Mouse (Mus musculus): ENCODE data around the gene Pcx. TPM values are rescaled to one million over a fixed set of nuclear protein-coding genes. Genes with fewer than 3 reads are reported as not detected.
"Not testable (repeated sequence)": the region's sequence is repeated elsewhere in the genome, so short reads cannot be mapped to it uniquely, and the experiment has no call there.

Pcx gene
- polyA plus RNA-seq, 1 experiment from 2014 or later, result 23.5 TPM

DNA sequence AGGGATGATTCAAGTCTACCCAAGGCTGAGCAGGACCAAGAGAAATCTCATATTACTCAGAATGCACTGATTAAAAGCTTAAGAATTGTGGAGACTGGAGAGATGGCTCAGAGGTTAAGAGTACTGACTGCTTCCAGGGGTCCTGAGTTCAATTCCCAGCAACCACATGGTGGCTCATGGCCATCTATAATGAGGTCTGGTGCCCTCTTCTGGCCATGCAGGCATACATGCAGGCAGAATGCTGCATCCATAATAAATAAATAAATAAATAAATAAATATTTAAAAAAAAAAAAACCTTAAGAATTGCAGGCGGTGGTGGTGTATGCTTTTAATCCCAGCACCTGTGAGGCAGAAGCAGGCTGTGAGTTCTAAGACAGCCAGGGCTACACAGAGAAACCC, 63.0 kb downstream of the Pcx start:
- Histone ChIP-seq H3K36me3 (no peaks in the 10 kb centered on the region), H3K4me3 (no peak overlapping the region), H3K4me1 (no peaks in the 10 kb centered on the region), H3K27me3 (replicated peaks) (no peaks in the 10 kb centered on the region), H3K9me3 (no peaks in the 10 kb centered on the region), H3K9ac (no peak overlapping the region), H3K4me2 (replicated peaks) (no peak overlapping the region), H3K27ac (no peak overlapping the region)
- no peak for ATAC-seq (ENCODE audit: low FRiP score, low read depth)
- 82% methylated on average over 1 of the region's 1 CpGs for WGBS

DNA sequence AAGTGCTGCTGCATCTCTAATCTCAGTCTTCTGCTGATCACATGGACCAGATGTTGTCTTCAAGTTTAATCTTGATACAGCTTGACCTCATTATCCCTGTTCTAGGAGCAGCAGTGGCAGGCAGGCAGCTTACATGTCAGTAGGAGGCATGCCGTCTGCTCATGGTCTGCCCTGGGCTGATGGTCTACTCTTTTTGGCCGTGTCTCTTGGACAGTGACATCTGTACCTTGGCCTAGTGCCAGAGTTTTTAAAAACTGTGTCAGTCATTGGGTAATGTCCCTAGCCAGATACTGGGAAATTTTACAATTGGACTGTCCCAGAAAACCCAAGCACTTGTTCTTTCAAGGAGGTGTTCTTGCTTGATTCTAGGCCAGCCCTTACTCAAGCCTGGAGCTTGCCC, 68.5 kb downstream of the Pcx start:
- 92% methylated on average over 2 of the region's 2 CpGs for WGBS
- Histone ChIP-seq H3K9ac (no peak overlapping the region), H3K27ac (no peak overlapping the region), H3K36me3 (no peaks in the 10 kb centered on the region), H3K4me1 (no peaks in the 10 kb centered on the region), H3K4me2 (replicated peaks) (no peak overlapping the region), H3K4me3 (no peak overlapping the region), H3K9me3 (no peaks in the 10 kb centered on the region), H3K27me3 (replicated peaks) (no peaks in the 10 kb centered on the region)
- no peak for ATAC-seq (ENCODE audit: low FRiP score, low read depth)

DNA sequence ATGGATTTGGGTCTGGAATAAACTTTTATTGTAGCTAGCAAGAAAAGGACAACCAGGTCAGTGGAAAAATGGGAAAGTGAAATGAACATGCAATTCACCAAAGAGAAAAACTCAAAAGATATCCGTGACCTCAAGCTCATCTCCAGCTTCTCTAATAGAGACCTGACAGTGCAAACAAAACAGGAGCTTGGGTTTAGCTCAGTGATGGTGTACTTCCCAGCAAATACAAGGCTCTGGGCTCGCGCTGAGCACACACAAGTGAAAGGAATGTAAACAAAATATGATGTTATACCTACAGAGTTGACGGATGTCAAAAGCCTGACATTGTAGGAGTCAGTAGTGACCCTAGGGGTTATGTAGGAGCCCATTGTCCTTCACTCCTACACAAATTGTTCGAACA, 69.0 kb downstream of the Pcx start:
- H3K4me1 ChIP-seq, result no peaks in the 10 kb centered on the region
- H3K27ac ChIP-seq, result no peak overlapping the region
- no peak overlapping the region for H3K4me3 ChIP-seq
- H3K9ac ChIP-seq, result no peak overlapping the region
- no peaks in the 10 kb centered on the region for H3K27me3 ChIP-seq (replicated peaks)
- H3K4me2 ChIP-seq (replicated peaks), result no peak overlapping the region
- no peaks in the 10 kb centered on the region for H3K9me3 ChIP-seq
- H3K36me3 ChIP-seq, result no peaks in the 10 kb centered on the region
- no peak for ATAC-seq (ENCODE audit: low FRiP score, low read depth)
- 90% methylated on average over 5 of the region's 5 CpGs for WGBS

DNA sequence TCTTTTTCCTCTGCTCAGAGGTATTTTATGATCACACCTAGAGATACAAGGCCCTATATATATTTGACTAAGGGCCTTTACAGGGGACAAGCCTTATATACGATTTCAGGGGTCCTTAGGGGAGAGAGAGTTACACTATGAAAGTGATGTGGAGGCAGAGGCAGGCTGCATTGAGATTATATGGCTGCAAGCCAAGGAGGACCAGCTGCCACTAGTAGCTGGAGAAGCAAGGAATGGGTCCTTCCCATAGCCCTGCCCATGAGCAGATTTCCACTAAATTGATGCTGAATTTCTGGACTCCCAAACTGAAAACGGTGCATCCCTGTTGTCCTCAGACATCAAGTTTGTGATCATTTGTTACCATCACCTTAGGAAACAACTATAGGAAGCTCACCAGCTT, 73.6 kb downstream of the Pcx start:
- H3K27ac ChIP-seq, result no peak overlapping the region
- whole genome bisulfite sequencing, result 85% methylated on average over 2 of the region's 2 CpGs
- no peak for ATAC-seq (ENCODE audit: low FRiP score, low read depth)
- H3K27me3 ChIP-seq (replicated peaks), result no peaks in the 10 kb centered on the region
- no peaks in the 10 kb centered on the region for H3K9me3 ChIP-seq
- H3K4me1 ChIP-seq, result no peaks in the 10 kb centered on the region
- H3K9ac ChIP-seq, result no peak overlapping the region
- no peak overlapping the region for H3K4me3 ChIP-seq
- H3K36me3 ChIP-seq, result no peaks in the 10 kb centered on the region
- H3K4me2 ChIP-seq (replicated peaks), result no peak overlapping the region

DNA sequence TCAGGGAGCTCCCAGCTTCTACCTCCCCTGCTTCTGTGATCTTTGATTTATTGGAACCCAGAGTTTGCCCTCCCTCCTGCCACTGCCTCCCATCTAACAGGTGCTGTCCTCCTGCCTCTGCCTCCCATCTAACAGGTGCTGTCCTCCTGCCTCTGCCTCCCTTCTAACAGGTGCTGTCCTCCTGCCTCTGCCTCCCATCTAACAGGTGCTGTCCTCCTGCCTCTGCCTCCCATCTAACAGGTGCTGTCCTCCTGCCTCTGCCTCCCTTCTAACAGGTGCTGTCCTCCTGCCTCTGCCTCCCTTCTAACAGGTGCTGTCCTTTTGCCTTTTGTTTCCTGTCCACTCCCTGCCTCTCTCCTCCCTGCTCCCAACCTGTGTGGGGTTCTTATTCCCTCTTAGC, 76.5 kb downstream of the Pcx start:
- not testable (repeated sequence) for H3K36me3 ChIP-seq; H3K27ac ChIP-seq; H3K9ac ChIP-seq; H3K4me2 ChIP-seq (replicated peaks); H3K9me3 ChIP-seq; H3K27me3 ChIP-seq (replicated peaks); ATAC-seq (ENCODE audit: low FRiP score, low read depth); H3K4me3 ChIP-seq; H3K4me1 ChIP-seq

DNA sequence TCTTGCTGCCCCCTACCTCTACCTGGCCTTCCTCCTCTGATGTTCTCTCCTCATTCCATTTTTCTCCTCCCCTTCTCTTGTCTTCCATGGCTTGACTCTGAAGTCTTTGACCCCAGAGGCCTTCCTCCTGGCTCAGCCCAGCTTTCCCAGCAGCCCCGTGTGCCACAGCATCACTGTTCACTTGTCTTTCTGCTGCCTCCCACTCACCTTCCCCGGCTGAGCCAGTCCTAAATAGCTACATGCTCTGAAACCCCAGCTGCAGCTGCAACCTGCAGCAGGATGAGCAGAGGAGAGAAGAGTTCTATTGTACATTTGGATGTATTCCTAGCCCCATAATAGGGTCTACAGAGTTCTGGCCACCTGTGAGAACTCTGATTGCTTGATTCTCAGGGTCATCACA, 77.2 kb downstream of the Pcx start:
- Histone ChIP-seq H3K4me2 (replicated peaks) (no peak overlapping the region), H3K4me1 (no peaks in the 10 kb centered on the region), H3K27ac (no peak overlapping the region), H3K9ac (no peak overlapping the region), H3K4me3 (no peak overlapping the region), H3K36me3 (no peaks in the 10 kb centered on the region), H3K27me3 (replicated peaks) (no peaks in the 10 kb centered on the region), H3K9me3 (no peaks in the 10 kb centered on the region)
- no peak for ATAC-seq (ENCODE audit: low FRiP score, low read depth)
- WGBS, result 71% methylated on average over 2 of the region's 2 CpGs

DNA sequence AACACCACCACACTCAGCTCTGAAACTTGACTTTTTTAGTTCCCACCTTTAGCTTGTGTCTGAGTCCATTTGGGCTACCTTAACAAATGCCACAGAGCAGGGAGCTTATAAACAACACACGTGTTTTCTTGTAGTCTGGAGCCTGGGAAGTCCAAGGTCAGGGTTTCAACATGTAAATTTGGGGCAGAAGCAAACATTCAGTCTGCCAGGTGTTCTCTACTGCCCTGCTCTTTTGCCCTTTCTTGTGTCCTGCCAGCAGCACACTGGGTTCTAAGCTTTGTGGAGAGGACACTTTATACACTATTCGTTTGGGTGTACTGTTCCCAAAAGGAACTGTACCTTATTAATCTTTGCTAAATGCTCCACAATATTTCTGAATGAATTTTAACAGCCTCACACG, 78.2 kb downstream of the Pcx start:
- Histone ChIP-seq H3K9me3 (no peaks in the 10 kb centered on the region), H3K36me3 (no peaks in the 10 kb centered on the region), H3K9ac (no peak overlapping the region), H3K27me3 (replicated peaks) (no peaks in the 10 kb centered on the region), H3K4me2 (replicated peaks) (no peak overlapping the region), H3K4me3 (no peak overlapping the region), H3K27ac (no peak overlapping the region), H3K4me1 (no peaks in the 10 kb centered on the region)
- ATAC-seq (ENCODE audit: low FRiP score, low read depth), result no peak
- 69% methylated on average over 3 of the region's 3 CpGs for WGBS

DNA sequence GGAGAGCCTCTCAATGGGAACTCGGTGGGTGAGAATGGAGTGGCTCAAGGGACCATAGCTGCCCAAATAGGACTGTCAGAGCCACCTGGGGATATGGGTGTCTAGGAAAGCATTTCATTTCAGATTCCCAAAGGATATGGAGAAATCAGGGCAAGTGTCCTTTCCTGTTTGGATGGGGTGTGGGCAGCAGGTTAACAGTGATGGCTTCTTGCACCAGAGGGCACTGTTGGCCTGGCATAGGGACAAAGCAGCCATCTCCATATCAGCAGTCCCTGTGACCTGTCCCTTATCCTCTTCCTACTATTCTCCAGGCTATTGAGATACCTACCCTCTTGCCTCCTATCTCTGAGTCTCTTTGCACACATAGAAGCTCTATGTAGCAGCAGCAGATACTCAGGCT, 78.8 kb downstream of the Pcx start:
- H3K4me3 ChIP-seq, result no peak overlapping the region
- H3K4me1 ChIP-seq, result no peaks in the 10 kb centered on the region
- no peak overlapping the region for H3K9ac ChIP-seq
- no peaks in the 10 kb centered on the region for H3K36me3 ChIP-seq
- H3K27me3 ChIP-seq (replicated peaks), result no peaks in the 10 kb centered on the region
- H3K27ac ChIP-seq, result no peak overlapping the region
- no peaks in the 10 kb centered on the region for H3K9me3 ChIP-seq
- no peak for ATAC-seq (ENCODE audit: low FRiP score, low read depth)
- no peak overlapping the region for H3K4me2 ChIP-seq (replicated peaks)
- WGBS, result 74% methylated on average over 1 of the region's 1 CpGs

DNA sequence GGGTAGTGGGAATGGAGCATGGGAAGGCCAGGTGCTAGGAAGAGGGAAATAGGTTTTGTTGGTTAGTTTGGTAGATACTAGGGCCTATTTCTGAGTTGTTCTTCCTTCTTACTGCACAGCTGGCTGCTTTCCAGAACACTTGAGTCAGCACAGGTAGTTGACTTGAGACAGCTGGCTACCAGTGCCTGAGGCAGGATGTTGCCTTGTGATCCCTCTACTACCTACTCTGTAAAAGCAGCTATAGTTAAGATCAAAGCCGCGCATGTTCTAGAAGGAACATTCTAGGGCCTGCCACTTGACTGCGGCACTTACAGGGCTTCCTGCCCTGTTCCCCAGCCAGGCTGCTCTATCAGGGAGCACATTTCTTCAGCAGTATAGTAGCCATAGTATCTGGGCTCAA, 79.8 kb downstream of the Pcx start:
- Histone ChIP-seq H3K36me3 (no peaks in the 10 kb centered on the region), H3K27ac (no peak overlapping the region), H3K9ac (no peak overlapping the region), H3K4me2 (replicated peaks) (no peak overlapping the region), H3K4me1 (no peaks in the 10 kb centered on the region), H3K27me3 (replicated peaks) (no peaks in the 10 kb centered on the region), H3K4me3 (no peak overlapping the region), H3K9me3 (no peaks in the 10 kb centered on the region)
- WGBS, result 93% methylated on average over 3 of the region's 3 CpGs
- no peak for ATAC-seq (ENCODE audit: low FRiP score, low read depth)

DNA sequence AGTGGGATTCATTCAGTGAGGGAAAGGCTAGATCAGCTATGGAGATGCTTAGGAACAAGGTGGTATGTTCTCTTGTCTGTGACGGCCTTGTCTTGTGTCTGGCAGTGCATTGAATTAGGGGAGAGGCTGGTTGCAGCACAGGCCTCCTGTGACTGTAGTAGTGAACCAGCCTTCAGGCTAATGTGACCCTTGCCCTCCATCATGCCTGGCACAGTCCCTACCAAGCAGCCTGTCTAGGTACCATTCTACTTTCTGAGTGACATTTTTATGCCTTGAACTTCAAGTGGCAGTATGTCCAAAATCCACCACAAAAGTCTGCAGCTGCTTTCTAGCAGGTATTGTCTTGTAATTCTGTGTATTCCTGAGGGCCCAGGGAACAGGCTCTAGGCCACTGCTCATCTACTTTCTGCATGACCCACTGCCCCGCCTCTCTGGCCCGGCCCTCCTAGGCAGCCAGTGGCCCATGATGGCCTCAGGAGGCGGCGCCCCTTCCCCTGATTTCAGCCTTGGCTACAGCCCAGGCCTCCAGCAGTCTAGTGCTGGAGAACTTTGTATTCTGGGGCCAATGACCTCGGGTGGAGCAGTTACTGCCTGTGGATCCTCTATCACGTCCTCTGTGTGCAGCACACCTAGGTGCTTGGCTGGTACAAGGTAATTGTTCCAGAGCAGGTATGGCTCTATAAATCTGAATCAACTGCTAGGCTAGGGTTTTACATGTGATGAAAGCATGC, 83.7 kb downstream of the Pcx start:
- H3K4me3 ChIP-seq, result no peak overlapping the region
- no peak overlapping the region for H3K27ac ChIP-seq
- H3K9me3 ChIP-seq, result no peaks in the 10 kb centered on the region
- no peaks in the 10 kb centered on the region for H3K27me3 ChIP-seq (replicated peaks)
- ATAC-seq (ENCODE audit: low FRiP score, low read depth), result no peak
- no peaks in the 10 kb centered on the region for H3K4me1 ChIP-seq
- no peak overlapping the region for H3K9ac ChIP-seq
- H3K4me2 ChIP-seq (replicated peaks), result no peak overlapping the region
- 58% methylated on average over 7 of the region's 7 CpGs for WGBS
- no peaks in the 10 kb centered on the region for H3K36me3 ChIP-seq

DNA sequence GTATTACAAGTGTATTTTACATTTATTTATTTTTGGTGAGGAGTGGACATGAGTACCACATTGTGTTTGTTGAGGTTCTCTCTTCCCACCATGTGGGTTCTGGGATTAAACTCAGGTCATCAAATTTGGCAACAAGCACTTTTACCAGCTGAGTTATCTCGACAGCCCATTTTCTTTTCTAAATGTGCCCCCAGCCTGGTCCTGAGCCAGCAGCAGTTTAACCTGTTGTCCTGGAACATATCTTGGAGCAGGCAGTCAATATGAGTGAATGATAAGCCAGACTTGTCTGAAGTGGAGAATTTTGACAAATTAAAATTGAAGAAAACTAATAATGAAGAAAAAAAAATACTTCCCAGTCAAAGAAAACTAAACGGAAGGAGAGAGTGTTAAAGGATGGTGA, 85.8 kb downstream of the Pcx start:
- no peaks in the 10 kb centered on the region for H3K9me3 ChIP-seq
- WGBS, result 86% methylated on average over 2 of the region's 2 CpGs
- ATAC-seq (ENCODE audit: low FRiP score, low read depth), result no peak

DNA sequence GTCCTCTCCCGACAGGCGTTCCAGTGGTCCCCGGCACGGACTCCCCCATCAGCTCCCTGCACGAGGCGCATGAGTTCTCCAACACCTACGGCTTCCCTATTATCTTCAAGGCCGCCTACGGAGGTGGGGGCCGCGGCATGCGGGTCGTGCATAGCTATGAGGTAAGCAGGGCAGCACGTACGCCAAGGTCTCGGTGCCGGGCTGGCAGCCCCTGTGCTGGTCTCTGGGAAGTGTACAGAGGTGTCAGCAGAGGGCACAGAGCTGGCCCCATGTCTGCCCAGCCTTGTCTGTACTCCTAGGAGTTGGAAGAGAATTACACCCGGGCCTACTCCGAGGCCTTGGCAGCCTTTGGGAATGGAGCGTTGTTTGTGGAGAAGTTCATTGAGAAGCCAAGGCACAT, 92.2 kb downstream of the Pcx start:
- no peak overlapping the region for H3K9ac ChIP-seq
- ATAC-seq (ENCODE audit: low FRiP score, low read depth), result no peak
- H3K4me3 ChIP-seq, result no peak overlapping the region
- H3K36me3 ChIP-seq, result no peaks in the 10 kb centered on the region
- no peaks in the 10 kb centered on the region for H3K27me3 ChIP-seq (replicated peaks)
- H3K9me3 ChIP-seq, result no peaks in the 10 kb centered on the region
- 0 out of 2 replicates have a peak, but pooled peaks cover 6% of the 10 kb centered on the region for H3K4me1 ChIP-seq
- no peak overlapping the region for H3K27ac ChIP-seq
- WGBS, result 88% methylated on average over 20 of the region's 20 CpGs
- H3K4me2 ChIP-seq (replicated peaks), result no peak overlapping the region

More for the DNA sequence above, 85.8 kb downstream of the Pcx start:
- Histone ChIP-seq H3K36me3 (no peaks in the 10 kb centered on the region), H3K27me3 (replicated peaks) (no peaks in the 10 kb centered on the region), H3K4me1 (no peaks in the 10 kb centered on the region), H3K4me3 (no peak overlapping the region), H3K4me2 (replicated peaks) (no peak overlapping the region), H3K27ac (no peak overlapping the region), H3K9ac (no peak overlapping the region)
